Mouse (Mus musculus) limb, embryonic 12.5 days (tissue): ENCODE measurements at regions not wholly inside any gene's neighbourhood (a gene's known extent, or its start where the extent isn't known, plus 50 kb on each side); places are given as distances from the start of the nearest gene placed in this dataset.
A peak's percentile ranks its signal among the peaks of the same experiment; 100 is the strongest.

Experiments used
- ATAC-seq: fragments of 200-750 bp; cut with Nextera tagmentation; 2 replicates; pipeline ENCODE4 v1.8.0; 2017; ENCODE audit warnings: low read depth, moderate TSS enrichment; ENCODE audit not compliant: insufficient number of reproducible peaks, insufficient read depth, low FRiP score, low TSS enrichment
- H3K27ac ChIP-seq: fragments of 300-500 bp; sonication (generic); 2 replicates; pipeline ENCODE4 v1.5.1; 2016; ENCODE audit warnings: mild to moderate bottlenecking, moderate library complexity
- H3K27me3 ChIP-seq: fragments of 300-500 bp; sonication (generic); 2 replicates; pipeline ENCODE4 v1.6.1; 2016; ENCODE audit warnings: mild to moderate bottlenecking, moderate library complexity
- H3K36me3 ChIP-seq: fragments of 300-500 bp; sonication (generic); 2 replicates; pipeline ENCODE4 v1.6.1; 2016; ENCODE audit warnings: mild to moderate bottlenecking, moderate library complexity
- H3K4me1 ChIP-seq: fragments of 300-500 bp; sonication (generic); replicated peaks from 2 replicates; pipeline ENCODE4 v1.6.1; 2016
- H3K4me2 ChIP-seq: fragments of 300-500 bp; sonication (generic); 2 replicates; pipeline ENCODE4 v1.6.1; 2016; ENCODE audit warnings: mild to moderate bottlenecking, moderate library complexity
- H3K4me3 ChIP-seq: fragments of 300-500 bp; sonication (generic); replicated peaks from 2 replicates; pipeline ENCODE4 v1.5.1; 2016; ENCODE audit warnings: mild to moderate bottlenecking
- H3K9ac ChIP-seq: fragments of 300-500 bp; sonication (generic); replicated peaks from 2 replicates; pipeline ENCODE4 v1.6.1; 2016; ENCODE audit warnings: mild to moderate bottlenecking, moderate library complexity
- H3K9me3 ChIP-seq: fragments of 300-500 bp; sonication (generic); 2 replicates; pipeline ENCODE4 v1.6.1; 2016; ENCODE audit warnings: mild to moderate bottlenecking, moderate library complexity
- WGBS: fragments of 180-500 bp; shearing (Covaris S2); methylation state at CpG from one replicate; pipeline ENCODE4 v1.1.7; 2016; 5-methylcytosine and 5-hydroxymethylcytosine counted together

- Histone ChIP-seq H3K27me3 (no peaks in the 10 kb centered on the region), H3K9ac (no peak overlapping the region), H3K4me1 (no peaks in the 10 kb centered on the region), H3K9me3 (no peaks in the 10 kb centered on the region), H3K4me2 (no peak overlapping the region), H3K36me3 (no peaks in the 10 kb centered on the region), H3K4me3 (no peak overlapping the region), H3K27ac (no peak overlapping the region)
- WGBS, result 73% methylated on average over 6 of the region's 6 CpGs
- ATAC-seq, result no peak
Measured at GRCm38 (mm10) chr3:128723100-128723499, 476.6 kb upstream of the Pitx2 start.

GRCm38 (mm10) chr3:128720276-128720675 is 479.4 kb upstream of the Pitx2 start:
- no peak overlapping the region for H3K27ac ChIP-seq
- no peaks in the 10 kb centered on the region for H3K9me3 ChIP-seq
- no peak overlapping the region for H3K4me3 ChIP-seq
- no peak overlapping the region for H3K4me2 ChIP-seq
- H3K9ac ChIP-seq, result no peak overlapping the region
- H3K36me3 ChIP-seq, result no peaks in the 10 kb centered on the region
- H3K27me3 ChIP-seq, result no peaks in the 10 kb centered on the region
- no peak for ATAC-seq
- no peaks in the 10 kb centered on the region for H3K4me1 ChIP-seq
- WGBS, result 35% methylated on average over 5 of the region's 5 CpGs

GRCm38 (mm10) chr3:128719226-128719625 is 480.5 kb upstream of the Pitx2 start:
- ATAC-seq, result no peak
- Histone ChIP-seq H3K4me1 (no peaks in the 10 kb centered on the region), H3K36me3 (no peaks in the 10 kb centered on the region), H3K27ac (no peak overlapping the region), H3K27me3 (no peaks in the 10 kb centered on the region), H3K4me3 (no peak overlapping the region), H3K9ac (no peak overlapping the region), H3K9me3 (no peaks in the 10 kb centered on the region), H3K4me2 (no peak overlapping the region)
- 68% methylated on average over 7 of the region's 7 CpGs for WGBS

- H3K27ac ChIP-seq, result no peak overlapping the region
- no peak for ATAC-seq
- no peaks in the 10 kb centered on the region for H3K27me3 ChIP-seq
- no peaks in the 10 kb centered on the region for H3K4me1 ChIP-seq
- no peak overlapping the region for H3K4me2 ChIP-seq
- H3K9me3 ChIP-seq, result no peaks in the 10 kb centered on the region
- no peak overlapping the region for H3K4me3 ChIP-seq
- H3K9ac ChIP-seq, result no peak overlapping the region
- no peaks in the 10 kb centered on the region for H3K36me3 ChIP-seq
- WGBS, result 91% methylated on average over 3 of the region's 3 CpGs
Measured at GRCm38 (mm10) chr3:128707270-128707669, 492.4 kb upstream of the Pitx2 start.

GRCm38 (mm10) chr3:128668468-128669127 is 531.1 kb upstream of the Pitx2 start:
- H3K36me3 ChIP-seq, result no peaks in the 10 kb centered on the region
- H3K27me3 ChIP-seq, result no peaks in the 10 kb centered on the region
- H3K9me3 ChIP-seq, result no peaks in the 10 kb centered on the region
- peaks cover 12% of the 10 kb centered on the region; the same call in 1 of the 2 replicates for H3K4me1 ChIP-seq
- no peak overlapping the region for H3K9ac ChIP-seq
- ATAC-seq, result no peak
- H3K27ac ChIP-seq, result no peak overlapping the region
- WGBS, result 63% methylated on average over 8 of the region's 8 CpGs
- no peak overlapping the region for H3K4me3 ChIP-seq
- H3K4me2 ChIP-seq, result no peak overlapping the region

- peaks cover 12% of the 10 kb centered on the region; the same call in 1 of the 2 replicates for H3K4me1 ChIP-seq
- H3K36me3 ChIP-seq, result no peaks in the 10 kb centered on the region
- H3K9me3 ChIP-seq, result no peaks in the 10 kb centered on the region
- H3K4me2 ChIP-seq, result no peak overlapping the region
- 28% methylated on average over 3 of the region's 3 CpGs for WGBS
- no peak for ATAC-seq
- H3K27ac ChIP-seq, result no peak overlapping the region
- no peak overlapping the region for H3K4me3 ChIP-seq
- no peak overlapping the region for H3K9ac ChIP-seq
- no peaks in the 10 kb centered on the region for H3K27me3 ChIP-seq
Measured at GRCm38 (mm10) chr3:128665184-128665583, 534.5 kb upstream of the Pitx2 start.

- H3K9me3 ChIP-seq, result no peaks in the 10 kb centered on the region
- no peak overlapping the region for H3K27ac ChIP-seq
- no peak overlapping the region for H3K4me3 ChIP-seq
- ATAC-seq, result no peak
- H3K4me2 ChIP-seq, result no peak overlapping the region
- WGBS, result 83% methylated on average over 18 of the region's 18 CpGs
- H3K27me3 ChIP-seq, result no peaks in the 10 kb centered on the region
- no peaks in the 10 kb centered on the region for H3K4me1 ChIP-seq
- H3K9ac ChIP-seq, result no peak overlapping the region
- H3K36me3 ChIP-seq, result no peaks in the 10 kb centered on the region
Measured at GRCm38 (mm10) chr3:128636960-128637755, 562.5 kb upstream of the Pitx2 start.

GRCm38 (mm10) chr3:128627696-128628095 is 572.0 kb upstream of the Pitx2 start:
- no peak for ATAC-seq
- Histone ChIP-seq H3K4me2 (no peak overlapping the region), H3K27me3 (no peaks in the 10 kb centered on the region), H3K4me1 (no peaks in the 10 kb centered on the region), H3K36me3 (no peaks in the 10 kb centered on the region), H3K27ac (no peak overlapping the region), H3K9me3 (no peaks in the 10 kb centered on the region), H3K9ac (no peak overlapping the region), H3K4me3 (no peak overlapping the region)
- WGBS, result 75% methylated on average over 1 of the region's 1 CpGs

GRCm38 (mm10) chr3:128616675-128617074 is 583.0 kb upstream of the Pitx2 start:
- H3K27me3 ChIP-seq, result no peaks in the 10 kb centered on the region
- H3K27ac ChIP-seq, result no peak overlapping the region
- no peak overlapping the region for H3K9ac ChIP-seq
- no peaks in the 10 kb centered on the region for H3K36me3 ChIP-seq
- no peaks in the 10 kb centered on the region for H3K9me3 ChIP-seq
- no peak for ATAC-seq
- 88% methylated on average over 6 of the region's 6 CpGs for whole genome bisulfite sequencing
- H3K4me2 ChIP-seq, result no peak overlapping the region
- H3K4me1 ChIP-seq, result peaks cover 11% of the 10 kb centered on the region
- H3K4me3 ChIP-seq, result no peak overlapping the region

- no peak for ATAC-seq
- Histone ChIP-seq H3K9me3 (no peaks in the 10 kb centered on the region), H3K4me2 (0 out of 2 replicates have a peak overlapping the region, but pooled peaks have one; percentile 6)
Measured at GRCm38 (mm10) chr3:128613657-128614056, 586.0 kb upstream of the Pitx2 start.

GRCm38 (mm10) chr3:128610731-128611130 is 588.9 kb upstream of the Pitx2 start:
- Histone ChIP-seq H3K4me1 (peaks cover 11% of the 10 kb centered on the region), H3K9me3 (no peaks in the 10 kb centered on the region), H3K27ac (no peak overlapping the region), H3K4me3 (no peak overlapping the region), H3K36me3 (no peaks in the 10 kb centered on the region), H3K9ac (no peak overlapping the region), H3K27me3 (peaks cover 3% of the 10 kb centered on the region), H3K4me2 (no peak overlapping the region)
- 81% methylated on average over 6 of the region's 6 CpGs for whole genome bisulfite sequencing
- no peak for ATAC-seq

More at GRCm38 (mm10) chr3:128613657-128614056, 586.0 kb upstream of the Pitx2 start:
- Histone ChIP-seq H3K4me1 (peaks cover 11% of the 10 kb centered on the region), H3K36me3 (no peaks in the 10 kb centered on the region), H3K4me3 (no peak overlapping the region), H3K27me3 (peaks cover 3% of the 10 kb centered on the region), H3K27ac (no peak overlapping the region), H3K9ac (no peak overlapping the region)
- 66% methylated on average over 9 of the region's 9 CpGs for WGBS
